Mouse (Mus musculus): ENCODE measurements around the gene Gm11757. TPM values are rescaled to one million over a fixed set of nuclear protein-coding genes. Genes with fewer than 3 reads are reported as not detected.
"Not testable (repeated sequence)": the region's sequence is repeated elsewhere in the genome, so short reads cannot be mapped to it uniquely, and the experiment has no call there.

The Gm11757 gene
- total RNA-seq (2012; rRNA removed) (not detected in 2 replicates), total RNA-seq (2014; rRNA removed) (not detected in 2 replicates), polyA plus RNA-seq (2012; ENCODE audit: insufficient read length, low read depth) (not detected in 2 replicates)

DNA sequence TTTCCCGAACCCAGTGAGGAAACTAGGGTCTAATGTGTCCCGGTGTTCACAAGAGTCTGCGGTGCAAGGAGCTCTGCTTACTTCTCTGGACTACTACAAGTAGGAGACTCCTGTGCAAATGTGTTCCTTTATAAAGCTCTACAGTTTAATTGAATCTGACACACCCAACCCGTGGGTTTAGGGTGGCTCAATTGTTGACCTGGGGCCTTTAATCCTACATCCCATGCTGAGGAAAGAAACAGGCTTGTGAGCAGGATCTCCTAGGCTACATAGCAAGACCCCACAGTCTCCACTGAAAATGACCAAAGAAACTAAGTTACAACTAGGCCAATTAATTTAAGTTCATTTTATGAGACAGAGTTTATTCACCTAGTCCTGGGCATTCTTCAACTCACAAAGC lies at the start of gene Gm11757:
TSS of gene Gm11757 (minus strand) at position 101 of the 400 bp plus-strand sequence.
- H3K36me3 ChIP-seq (replicated peaks in 1 of 2; ENCODE audit: control insufficient read depth in 1 of 2, insufficient read depth in 1 of 2, low read length in 1 of 2); DNase-seq (ENCODE audit: extremely low read depth); H3K9me3 ChIP-seq (replicated peaks; ENCODE audit: low read length); in situ Hi-C loops (cut with MboI; ENCODE audit: low pct_ligation_motif_present, low pct_unique_long_range_greater_than_20kb, low sequenced_read_pairs); H3K9ac ChIP-seq (ENCODE audit: insufficient read depth, low read depth); H3K79me2 ChIP-seq (replicated peaks; ENCODE audit: control insufficient read depth, extremely low read depth, insufficient read depth, poor library complexity, severe bottlenecking); H3K4me2 ChIP-seq (ENCODE audit: insufficient read depth, low read depth, poor library complexity, severe bottlenecking); H3K4me3 ChIP-seq (replicated peaks in 1 of 3; ENCODE audit: low read depth in 2 of 3, low read length in 2 of 3, poor library complexity in 1 of 3); H3K27me3 ChIP-seq (replicated peaks); dilution Hi-C loops (cut with MboI; ENCODE audit: extremely low pct_ligation_motif_present, extremely low pct_unique_long_range_greater_than_20kb, low sequenced_read_pairs); H3K4me1 ChIP-seq (ENCODE audit: control insufficient read depth in 1 of 2, insufficient read depth in 2 of 2); H3K27ac ChIP-seq (ENCODE audit: insufficient read depth, low read depth): not testable (repeated sequence)

DNA sequence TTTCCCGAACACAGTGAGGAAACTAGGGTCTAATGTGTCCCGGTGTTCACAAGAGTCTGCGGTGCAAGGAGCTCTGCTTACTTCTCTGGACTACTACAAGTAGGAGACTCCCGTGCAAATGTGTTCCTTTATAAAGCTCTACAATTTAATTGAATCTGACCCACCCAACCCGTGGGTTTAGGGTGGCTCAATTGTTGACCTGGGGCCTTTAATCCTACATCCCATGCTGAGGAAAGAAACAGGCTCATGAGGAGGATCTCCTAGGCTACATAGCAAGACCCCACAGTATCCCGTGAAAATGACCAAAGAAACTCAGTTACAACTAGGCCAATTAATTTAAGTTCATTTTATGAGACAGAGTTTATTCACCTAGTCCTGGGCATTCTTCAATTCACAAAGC lies 29.7 kb upstream of the Gm11757 start, which contains the start of gene Gm11756:
TSS of gene Gm11756 (minus strand) at position 101 of the 400 bp plus-strand sequence.
- H3K36me3 ChIP-seq (replicated peaks in 1 of 2; ENCODE audit: control insufficient read depth in 1 of 2, insufficient read depth in 1 of 2, low read length in 1 of 2); in situ Hi-C loops (cut with MboI; ENCODE audit: low pct_ligation_motif_present, low pct_unique_long_range_greater_than_20kb, low sequenced_read_pairs); H3K4me2 ChIP-seq (ENCODE audit: insufficient read depth, low read depth, poor library complexity, severe bottlenecking); dilution Hi-C loops (cut with MboI; ENCODE audit: extremely low pct_ligation_motif_present, extremely low pct_unique_long_range_greater_than_20kb, low sequenced_read_pairs); H3K9me3 ChIP-seq (replicated peaks; ENCODE audit: low read length); DNase-seq (ENCODE audit: extremely low read depth); H3K4me3 ChIP-seq (replicated peaks in 1 of 3; ENCODE audit: low read depth in 2 of 3, low read length in 2 of 3, poor library complexity in 1 of 3); H3K79me2 ChIP-seq (replicated peaks; ENCODE audit: control insufficient read depth, extremely low read depth, insufficient read depth, poor library complexity, severe bottlenecking); H3K27ac ChIP-seq (ENCODE audit: insufficient read depth, low read depth); H3K4me1 ChIP-seq (ENCODE audit: control insufficient read depth in 1 of 2, insufficient read depth in 2 of 2); H3K27me3 ChIP-seq (replicated peaks); H3K9ac ChIP-seq (ENCODE audit: insufficient read depth, low read depth): not testable (repeated sequence)

DNA sequence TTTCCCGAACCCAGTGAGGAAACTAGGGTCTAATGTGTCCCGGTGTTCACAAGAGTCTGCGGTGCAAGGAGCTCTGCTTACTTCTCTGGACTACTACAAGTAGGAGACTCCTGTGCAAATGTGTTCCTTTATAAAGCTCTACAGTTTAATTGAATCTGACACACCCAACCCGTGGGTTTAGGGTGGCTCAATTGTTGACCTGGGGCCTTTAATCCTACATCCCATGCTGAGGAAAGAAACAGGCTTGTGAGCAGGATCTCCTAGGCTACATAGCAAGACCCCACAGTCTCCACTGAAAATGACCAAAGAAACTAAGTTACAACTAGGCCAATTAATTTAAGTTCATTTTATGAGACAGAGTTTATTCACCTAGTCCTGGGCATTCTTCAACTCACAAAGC lies 14.9 kb upstream of the Gm11757 start, which contains the start of gene Gm13871:
TSS of gene Gm13871 (minus strand) at position 101 of the 400 bp plus-strand sequence.
- H3K4me3 ChIP-seq (replicated peaks in 1 of 3; ENCODE audit: low read depth in 2 of 3, low read length in 2 of 3, poor library complexity in 1 of 3); H3K4me1 ChIP-seq (ENCODE audit: control insufficient read depth in 1 of 2, insufficient read depth in 2 of 2); H3K27me3 ChIP-seq (replicated peaks); DNase-seq (ENCODE audit: extremely low read depth); dilution Hi-C loops (cut with MboI; ENCODE audit: extremely low pct_ligation_motif_present, extremely low pct_unique_long_range_greater_than_20kb, low sequenced_read_pairs); H3K9ac ChIP-seq (ENCODE audit: insufficient read depth, low read depth); H3K36me3 ChIP-seq (replicated peaks in 1 of 2; ENCODE audit: control insufficient read depth in 1 of 2, insufficient read depth in 1 of 2, low read length in 1 of 2); H3K4me2 ChIP-seq (ENCODE audit: insufficient read depth, low read depth, poor library complexity, severe bottlenecking); H3K27ac ChIP-seq (ENCODE audit: insufficient read depth, low read depth); H3K9me3 ChIP-seq (replicated peaks; ENCODE audit: low read length); H3K79me2 ChIP-seq (replicated peaks; ENCODE audit: control insufficient read depth, extremely low read depth, insufficient read depth, poor library complexity, severe bottlenecking); in situ Hi-C loops (cut with MboI; ENCODE audit: low pct_ligation_motif_present, low pct_unique_long_range_greater_than_20kb, low sequenced_read_pairs): not testable (repeated sequence)

DNA sequence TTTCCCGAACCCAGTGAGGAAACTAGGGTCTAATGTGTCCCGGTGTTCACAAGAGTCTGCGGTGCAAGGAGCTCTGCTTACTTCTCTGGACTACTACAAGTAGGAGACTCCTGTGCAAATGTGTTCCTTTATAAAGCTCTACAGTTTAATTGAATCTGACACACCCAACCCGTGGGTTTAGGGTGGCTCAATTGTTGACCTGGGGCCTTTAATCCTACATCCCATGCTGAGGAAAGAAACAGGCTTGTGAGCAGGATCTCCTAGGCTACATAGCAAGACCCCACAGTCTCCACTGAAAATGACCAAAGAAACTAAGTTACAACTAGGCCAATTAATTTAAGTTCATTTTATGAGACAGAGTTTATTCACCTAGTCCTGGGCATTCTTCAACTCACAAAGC lies 14.7 kb downstream of the Gm11757 start, which contains the start of gene Gm11758:
TSS of gene Gm11758 (minus strand) at position 101 of the 400 bp plus-strand sequence.
- H3K27me3 ChIP-seq (replicated peaks); H3K36me3 ChIP-seq (replicated peaks in 1 of 2; ENCODE audit: control insufficient read depth in 1 of 2, insufficient read depth in 1 of 2, low read length in 1 of 2); dilution Hi-C loops (cut with MboI; ENCODE audit: extremely low pct_ligation_motif_present, extremely low pct_unique_long_range_greater_than_20kb, low sequenced_read_pairs); H3K9ac ChIP-seq (ENCODE audit: insufficient read depth, low read depth); H3K9me3 ChIP-seq (replicated peaks; ENCODE audit: low read length); H3K79me2 ChIP-seq (replicated peaks; ENCODE audit: control insufficient read depth, extremely low read depth, insufficient read depth, poor library complexity, severe bottlenecking); H3K27ac ChIP-seq (ENCODE audit: insufficient read depth, low read depth); in situ Hi-C loops (cut with MboI; ENCODE audit: low pct_ligation_motif_present, low pct_unique_long_range_greater_than_20kb, low sequenced_read_pairs); H3K4me2 ChIP-seq (ENCODE audit: insufficient read depth, low read depth, poor library complexity, severe bottlenecking); H3K4me3 ChIP-seq (replicated peaks in 1 of 3; ENCODE audit: low read depth in 2 of 3, low read length in 2 of 3, poor library complexity in 1 of 3); DNase-seq (ENCODE audit: extremely low read depth); H3K4me1 ChIP-seq (ENCODE audit: control insufficient read depth in 1 of 2, insufficient read depth in 2 of 2): not testable (repeated sequence)

Other genes starting within 250 kb of the Gm11757 start
- gene Gm11239, start 222.8 kb downstream of the Gm11757 start, total RNA-seq (2012; rRNA removed), result 0.17 TPM in 2 replicates
- not detected in 2 replicates for gene Gm11239, start 222.8 kb downstream of the Gm11757 start, total RNA-seq (2014; rRNA removed)
- gene Gm11239, start 222.8 kb downstream of the Gm11757 start, polyA plus RNA-seq (2012; ENCODE audit: insufficient read length, low read depth), result not detected in 2 replicates
- gene Gm428, start 207.6 kb downstream of the Gm11757 start, total RNA-seq (2012; rRNA removed), result not detected in 2 replicates
- gene Gm428, start 207.6 kb downstream of the Gm11757 start, total RNA-seq (2014; rRNA removed), result not detected in 2 replicates
- gene Gm428, start 207.6 kb downstream of the Gm11757 start, polyA plus RNA-seq (2012; ENCODE audit: insufficient read length, low read depth), result not detected in 2 replicates
- gene Rasef, start 100.1 kb downstream of the Gm11757 start, total RNA-seq (2012; rRNA removed), result 1.6 and 2.9 TPM in 2 replicates
- 0.11 and 0.20 TPM in 2 replicates for gene Rasef, start 100.1 kb downstream of the Gm11757 start, total RNA-seq (2014; rRNA removed)
- gene Rasef, start 100.1 kb downstream of the Gm11757 start, polyA plus RNA-seq (2012; ENCODE audit: insufficient read length, low read depth), result 0.11 and 0.16 TPM in 2 replicates
- not detected in 2 replicates for gene Gm11758, start 14.8 kb downstream of the Gm11757 start, total RNA-seq (2012; rRNA removed)
- gene Gm11758, start 14.8 kb downstream of the Gm11757 start, total RNA-seq (2014; rRNA removed), result not detected in 2 replicates
- gene Gm11758, start 14.8 kb downstream of the Gm11757 start, polyA plus RNA-seq (2012; ENCODE audit: insufficient read length, low read depth), result not detected in 2 replicates
- not detected in 2 replicates for gene Gm13871, start 14.8 kb upstream of the Gm11757 start, total RNA-seq (2012; rRNA removed)
- not detected in 2 replicates for gene Gm13871, start 14.8 kb upstream of the Gm11757 start, total RNA-seq (2014; rRNA removed)
- gene Gm13871, start 14.8 kb upstream of the Gm11757 start, polyA plus RNA-seq (2012; ENCODE audit: insufficient read length, low read depth), result not detected in 2 replicates
- gene Gm11756, start 29.6 kb upstream of the Gm11757 start, total RNA-seq (2012; rRNA removed), result not detected in 2 replicates
- not detected in 2 replicates for gene Gm11756, start 29.6 kb upstream of the Gm11757 start, total RNA-seq (2014; rRNA removed)
- not detected in 2 replicates for gene Gm11756, start 29.6 kb upstream of the Gm11757 start, polyA plus RNA-seq (2012; ENCODE audit: insufficient read length, low read depth)
- gene 2310002L09Rik, start 59.7 kb upstream of the Gm11757 start, total RNA-seq (2012; rRNA removed), result not detected in 2 replicates
- gene 2310002L09Rik, start 59.7 kb upstream of the Gm11757 start, total RNA-seq (2014; rRNA removed), result not detected in 2 replicates
- not detected in 2 replicates for gene 2310002L09Rik, start 59.7 kb upstream of the Gm11757 start, polyA plus RNA-seq (2012; ENCODE audit: insufficient read length, low read depth)
- not detected in 2 replicates for gene Frmd3, start 122.3 kb upstream of the Gm11757 start, total RNA-seq (2012; rRNA removed)
- gene Frmd3, start 122.3 kb upstream of the Gm11757 start, total RNA-seq (2014; rRNA removed), result not detected in 2 replicates
- gene Frmd3, start 122.3 kb upstream of the Gm11757 start, polyA plus RNA-seq (2012; ENCODE audit: insufficient read length, low read depth), result not detected in 2 replicates

Data from CH12.LX (cell line).